Mouse (Mus musculus) neural tube, embryonic 11.5 days (tissue): ENCODE results near the gene Olfr275. TPM values are rescaled to one million over a fixed set of nuclear protein-coding genes. Genes with fewer than 3 reads are reported as not detected.
"Not testable (repeated sequence)": the region's sequence is repeated elsewhere in the genome, so short reads cannot be mapped to it uniquely, and the experiment has no call there.

Experiments
- ATAC-seq: fragments of 200-750 bp; cut with Nextera tagmentation; 2 replicates; pipeline ENCODE4 v1.8.0; 2017; ENCODE audit warnings: moderate number of reproducible peaks, mild to moderate bottlenecking, moderate TSS enrichment, moderate library complexity; ENCODE audit not compliant: insufficient read depth, low FRiP score, low TSS enrichment
- DNase-seq: peaks from one replicate; pipeline ENCODE4 v3.0.0-alpha.2; 2015; ENCODE audit warnings: low spot score
- H3K27ac ChIP-seq: fragments of 300-500 bp; sonication (generic); 2 replicates; pipeline ENCODE4 v1.5.1; 2014; ENCODE audit warnings: low read depth, mild to moderate bottlenecking, low read length
- H3K27me3 ChIP-seq: fragments of 300-500 bp; sonication (generic); 2 replicates; pipeline ENCODE4 v1.6.1; 2014; ENCODE audit warnings: mild to moderate bottlenecking, low read length, mixed read lengths; ENCODE audit not compliant: control insufficient read depth, insufficient read depth
- H3K36me3 ChIP-seq: fragments of 300-500 bp; sonication (generic); 2 replicates; pipeline ENCODE4 v1.6.1; 2014; ENCODE audit warnings: mild to moderate bottlenecking, low read length, moderate library complexity, mixed read lengths; ENCODE audit not compliant: control insufficient read depth, insufficient read depth
- H3K4me1 ChIP-seq: fragments of 300-500 bp; sonication (generic); 2 replicates; pipeline ENCODE4 v1.6.1; 2014; ENCODE audit warnings: low read length, mixed read lengths; ENCODE audit not compliant: control insufficient read depth, insufficient read depth
- H3K4me2 ChIP-seq: fragments of 300-500 bp; sonication (generic); 2 replicates; pipeline ENCODE4 v1.6.1; 2014; ENCODE audit warnings: low read depth, mild to moderate bottlenecking, moderate library complexity
- H3K4me3 ChIP-seq: fragments of 300-500 bp; sonication (generic); 2 replicates; pipeline ENCODE4 v1.5.1; 2014; ENCODE audit warnings: low read depth, low read length
- H3K9ac ChIP-seq: fragments of 300-500 bp; sonication (generic); 2 replicates; pipeline ENCODE4 v1.6.1; 2014; ENCODE audit warnings: mild to moderate bottlenecking, low read length
- H3K9me3 ChIP-seq: fragments of 300-500 bp; sonication (generic); 2 replicates; pipeline ENCODE4 v1.6.1; 2016; ENCODE audit warnings: low read length; ENCODE audit not compliant: control insufficient read depth
- WGBS: fragments of 180-500 bp; shearing (Covaris S2); extraction: QIAGEN DNeasy Blood & Tissue Kit; methylation state at CpG from one replicate; pipeline ENCODE4 v1.1.7; 2014; 5-methylcytosine and 5-hydroxymethylcytosine counted together
- polyA plus RNA-seq: library from polyadenylated mRNA; unstranded; fragments of >200 nt; fragmentation: Nextera tagmentation; extraction: Ambion mirVana; gene quantifications from 2 replicates; pipeline ENCODE4 v1.2.1, GENCODE M21; 2014

The Olfr275 gene
- polyA plus RNA-seq = not detected in 2 replicates

GRCm38 (mm10) chr4:52814304-52814703 is at the start of gene Olfr275:
Gene Olfr275 (plus strand): TSS chr4:52814604.
- no peak for DNase-seq
- H3K4me1 ChIP-seq = no peaks in the 10 kb centered on the region
- no peak within 1 kb of the TSS for H3K4me2 ChIP-seq
- H3K9ac ChIP-seq = no peak within 1 kb of the TSS
- no peak for ATAC-seq
- WGBS = 97% methylated on average over 2 of the region's 2 CpGs
- no peaks in the 10 kb centered on the region for H3K36me3 ChIP-seq
- H3K9me3 ChIP-seq = no peaks in the 10 kb centered on the region
- no peak within 1 kb of the TSS for H3K4me3 ChIP-seq
- no peak within 1 kb of the TSS for H3K27ac ChIP-seq
- no peaks in the 10 kb centered on the region for H3K27me3 ChIP-seq

- 65% methylated on average over 6 of the region's 6 CpGs for WGBS
- no peaks in the 10 kb centered on the region for H3K4me1 ChIP-seq
- no peak overlapping the region for H3K4me3 ChIP-seq
- H3K4me2 ChIP-seq = no peak overlapping the region
- no peaks in the 10 kb centered on the region for H3K9me3 ChIP-seq
- H3K27ac ChIP-seq = no peak overlapping the region
- no peak overlapping the region for H3K9ac ChIP-seq
- ATAC-seq (no peak), DNase-seq (no peak)
- no peaks in the 10 kb centered on the region for H3K27me3 ChIP-seq
- no peaks in the 10 kb centered on the region for H3K36me3 ChIP-seq
Measured at GRCm38 (mm10) chr4:52765612-52766011, 48.8 kb upstream of the Olfr275 start.

GRCm38 (mm10) chr4:52772186-52772585 is 42.2 kb upstream of the Olfr275 start:
- WGBS = 79% methylated on average over 5 of the region's 5 CpGs
- no peaks in the 10 kb centered on the region for H3K36me3 ChIP-seq
- H3K27ac ChIP-seq = no peak overlapping the region
- no peaks in the 10 kb centered on the region for H3K9me3 ChIP-seq
- no peak for ATAC-seq
- no peaks in the 10 kb centered on the region for H3K27me3 ChIP-seq
- no peak overlapping the region for H3K9ac ChIP-seq
- no peak for DNase-seq
- no peak overlapping the region for H3K4me2 ChIP-seq
- H3K4me1 ChIP-seq = no peaks in the 10 kb centered on the region
- no peak overlapping the region for H3K4me3 ChIP-seq

- Histone ChIP-seq H3K27ac (no peak overlapping the region), H3K4me1 (no peaks in the 10 kb centered on the region), H3K4me3 (no peak overlapping the region), H3K9me3 (no peaks in the 10 kb centered on the region), H3K9ac (no peak overlapping the region), H3K36me3 (no peaks in the 10 kb centered on the region), H3K4me2 (no peak overlapping the region), H3K27me3 (no peaks in the 10 kb centered on the region)
- WGBS = 82% methylated on average over 3 of the region's 3 CpGs
- ATAC-seq (no peak), DNase-seq (no peak)
Measured at GRCm38 (mm10) chr4:52800013-52800412, 14.4 kb upstream of the Olfr275 start.

GRCm38 (mm10) chr4:52811871-52812270 is 2.5 kb upstream of the Olfr275 start:
- H3K27ac ChIP-seq = no peak overlapping the region
- DNase-seq (no peak), ATAC-seq (no peak)
- no peak overlapping the region for H3K9ac ChIP-seq
- 43% methylated on average over 2 of the region's 2 CpGs for WGBS
- no peaks in the 10 kb centered on the region for H3K36me3 ChIP-seq
- no peaks in the 10 kb centered on the region for H3K4me1 ChIP-seq
- no peak overlapping the region for H3K4me3 ChIP-seq
- no peaks in the 10 kb centered on the region for H3K27me3 ChIP-seq
- H3K9me3 ChIP-seq = no peaks in the 10 kb centered on the region
- H3K4me2 ChIP-seq = no peak overlapping the region

GRCm38 (mm10) chr4:52821375-52821774 is 7.0 kb downstream of the Olfr275 start:
- Histone ChIP-seq H3K4me1 (no peaks in the 10 kb centered on the region), H3K4me3 (no peak overlapping the region), H3K9ac (no peak overlapping the region), H3K27me3 (no peaks in the 10 kb centered on the region), H3K4me2 (no peak overlapping the region), H3K9me3 (no peaks in the 10 kb centered on the region), H3K27ac (no peak overlapping the region), H3K36me3 (no peaks in the 10 kb centered on the region)
- ATAC-seq (no peak), DNase-seq (no peak)
- 97% methylated on average over 11 of the region's 11 CpGs for WGBS

- H3K9me3 ChIP-seq, H3K27ac ChIP-seq, H3K9ac ChIP-seq, H3K4me1 ChIP-seq, H3K4me2 ChIP-seq, DNase-seq, H3K27me3 ChIP-seq, ATAC-seq, H3K4me3 ChIP-seq, H3K36me3 ChIP-seq: not testable (repeated sequence)
- WGBS = 26% methylated on average over 1 of the region's 1 CpGs
Measured at GRCm38 (mm10) chr4:52845411-52845810, 31.0 kb downstream of the Olfr275 start.

- no peaks in the 10 kb centered on the region for H3K27me3 ChIP-seq
- DNase-seq = no peak
- no peaks in the 10 kb centered on the region for H3K36me3 ChIP-seq
- no peaks in the 10 kb centered on the region for H3K9me3 ChIP-seq
- WGBS = 71% methylated on average over 4 of the region's 4 CpGs
- no peaks in the 10 kb centered on the region for H3K4me1 ChIP-seq
- no peak overlapping the region for H3K4me2 ChIP-seq
- no peak overlapping the region for H3K27ac ChIP-seq
- no peak overlapping the region for H3K4me3 ChIP-seq
- ATAC-seq = no peak
- no peak overlapping the region for H3K9ac ChIP-seq
Measured at GRCm38 (mm10) chr4:52849039-52849635, 34.7 kb downstream of the Olfr275 start.

- DNase-seq = no peak
- Histone ChIP-seq H3K36me3 (no peaks in the 10 kb centered on the region), H3K4me2 (no peak overlapping the region), H3K4me3 (no peak overlapping the region), H3K27ac (no peak overlapping the region), H3K27me3 (no peaks in the 10 kb centered on the region), H3K9me3 (no peaks in the 10 kb centered on the region), H3K4me1 (no peaks in the 10 kb centered on the region), H3K9ac (no peak overlapping the region)
- WGBS = 90% methylated on average over 5 of the region's 5 CpGs
- no peak for ATAC-seq
Measured at GRCm38 (mm10) chr4:52849672-52850071, 35.3 kb downstream of the Olfr275 start.
